Mouse (Mus musculus): ENCODE data around the gene G530012D18Rik. TPM values are rescaled to one million over a fixed set of nuclear protein-coding genes. Genes with fewer than 3 reads are reported as not detected.
"Not testable (repeated sequence)": the region's sequence is repeated elsewhere in the genome, so short reads cannot be mapped to it uniquely, and the experiment has no call there.

The G530012D18Rik gene
- polyA plus RNA-seq, 1 experiment from 2014 or later, result not detected

DNA sequence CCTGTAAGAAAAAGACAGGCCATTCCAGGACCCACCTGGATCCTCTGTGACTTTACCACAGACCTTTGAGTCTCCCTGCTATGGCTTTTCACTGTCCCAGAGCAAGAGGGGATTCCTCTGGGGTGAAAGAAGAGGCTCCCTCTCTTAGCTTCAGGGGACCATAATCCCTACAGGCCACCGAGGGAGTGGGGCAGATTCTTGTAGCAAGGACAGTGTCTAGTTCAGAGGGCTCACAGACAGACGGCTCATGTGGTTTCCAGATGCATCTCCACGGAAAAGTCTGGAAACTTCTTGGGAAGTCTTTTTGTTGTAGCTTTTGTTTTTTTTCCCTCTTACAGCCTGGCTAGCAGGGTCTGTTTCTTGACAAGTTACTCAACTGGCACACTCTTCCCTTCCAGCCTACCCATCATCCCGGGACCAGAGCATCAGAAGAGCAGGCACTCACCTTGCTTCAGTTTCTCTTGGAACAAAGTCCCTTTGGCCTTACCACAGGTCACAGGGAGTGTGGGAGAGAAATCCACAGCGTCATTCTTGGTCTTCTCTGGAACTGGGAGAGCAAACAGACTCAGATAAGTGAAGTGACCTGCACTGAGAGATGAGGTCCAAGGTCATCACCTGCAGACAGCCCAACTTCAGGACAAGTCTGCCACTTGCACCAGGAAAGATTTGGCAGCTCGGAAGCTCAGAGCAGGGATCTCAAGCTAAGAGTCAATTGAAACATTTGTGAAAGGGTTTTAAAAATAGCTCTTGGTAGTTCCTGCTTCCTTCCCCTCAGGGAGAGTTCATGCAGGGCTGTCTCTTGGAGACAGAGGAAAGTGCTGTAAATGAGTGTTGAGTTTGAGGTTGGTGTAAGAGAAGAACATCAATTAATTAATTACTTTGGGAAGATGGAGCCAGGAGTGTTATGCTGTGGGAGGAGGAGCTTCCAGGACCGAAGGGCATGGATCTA is 4.0 kb downstream of the G530012D18Rik start:
- not testable (repeated sequence) for H3K27me3 ChIP-seq (ENCODE audit: control insufficient read depth, insufficient read depth, low read length); H3K4me1 ChIP-seq (replicated peaks; ENCODE audit: control insufficient read depth, insufficient read depth, low read length); H3K4me3 ChIP-seq (ENCODE audit: low read depth, low read length); H3K9me3 ChIP-seq (ENCODE audit: control insufficient read depth, low read length); H3K36me3 ChIP-seq (ENCODE audit: control insufficient read depth, insufficient read depth, low read length); H3K4me2 ChIP-seq (ENCODE audit: low read depth, low read length, severe bottlenecking); DNase-seq (ENCODE audit: low spot score); H3K27ac ChIP-seq (ENCODE audit: low read depth, low read length); H3K9ac ChIP-seq (ENCODE audit: low read length)
- ATAC-seq (replicated peaks; ENCODE audit: low FRiP score), result peak; percentile 60; the same call in 1 of the 2 replicates
- WGBS, result 67% methylated on average over 6 of the region's 7 CpGs

DNA sequence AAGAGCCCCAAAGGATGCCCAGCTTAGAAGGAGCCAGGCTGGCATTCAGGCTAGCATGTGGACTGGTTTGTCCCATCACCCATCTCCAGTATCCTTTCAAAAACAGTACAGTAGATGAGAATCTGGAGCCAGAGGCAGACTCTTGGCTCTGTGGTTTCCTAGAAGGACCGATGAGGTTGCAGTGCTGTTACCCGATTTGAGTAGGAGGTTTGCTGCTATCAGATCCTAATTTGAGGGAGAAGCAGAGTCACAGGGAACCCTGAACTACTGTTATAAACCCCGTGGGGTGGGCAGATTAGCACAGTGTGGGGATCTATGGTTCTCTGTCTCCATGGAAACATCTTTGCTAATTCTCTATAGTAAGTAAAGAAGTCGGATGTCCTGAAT is 4.7 kb downstream of the G530012D18Rik start:
- not testable (repeated sequence) for DNase-seq (ENCODE audit: low spot score); H3K36me3 ChIP-seq (ENCODE audit: control insufficient read depth, insufficient read depth, low read length); H3K4me3 ChIP-seq (ENCODE audit: low read depth, low read length); H3K27me3 ChIP-seq (ENCODE audit: control insufficient read depth, insufficient read depth, low read length); H3K4me1 ChIP-seq (replicated peaks; ENCODE audit: control insufficient read depth, insufficient read depth, low read length); H3K9ac ChIP-seq (ENCODE audit: low read length); H3K9me3 ChIP-seq (ENCODE audit: control insufficient read depth, low read length); H3K4me2 ChIP-seq (ENCODE audit: low read depth, low read length, severe bottlenecking); H3K27ac ChIP-seq (ENCODE audit: low read depth, low read length)
- peak; percentile 49; the same call in 1 of the 2 replicates for ATAC-seq (replicated peaks; ENCODE audit: low FRiP score)
- 86% methylated on average over 2 of the region's 4 CpGs for WGBS

- WGBS, result 61% methylated on average over 3 of the region's 3 CpGs
- not testable (repeated sequence) for H3K36me3 ChIP-seq (ENCODE audit: control insufficient read depth, insufficient read depth, low read length); DNase-seq (ENCODE audit: low spot score); H3K4me2 ChIP-seq (ENCODE audit: low read depth, low read length, severe bottlenecking); H3K4me1 ChIP-seq (replicated peaks; ENCODE audit: control insufficient read depth, insufficient read depth, low read length); H3K4me3 ChIP-seq (ENCODE audit: low read depth, low read length); H3K27ac ChIP-seq (ENCODE audit: low read depth, low read length); H3K9me3 ChIP-seq (ENCODE audit: control insufficient read depth, low read length); H3K27me3 ChIP-seq (ENCODE audit: control insufficient read depth, insufficient read depth, low read length); H3K9ac ChIP-seq (ENCODE audit: low read length)
- peak; percentile 4; the same call in 1 of the 2 replicates for ATAC-seq (replicated peaks; ENCODE audit: low FRiP score)
Observed at GRCm38 (mm10) chr1:85580578-85580977, 5.1 kb downstream of the G530012D18Rik start.

GRCm38 (mm10) chr1:85581518-85581917 is 6.0 kb downstream of the G530012D18Rik start:
- WGBS, result 26% methylated on average over 5 of the region's 5 CpGs

DNA sequence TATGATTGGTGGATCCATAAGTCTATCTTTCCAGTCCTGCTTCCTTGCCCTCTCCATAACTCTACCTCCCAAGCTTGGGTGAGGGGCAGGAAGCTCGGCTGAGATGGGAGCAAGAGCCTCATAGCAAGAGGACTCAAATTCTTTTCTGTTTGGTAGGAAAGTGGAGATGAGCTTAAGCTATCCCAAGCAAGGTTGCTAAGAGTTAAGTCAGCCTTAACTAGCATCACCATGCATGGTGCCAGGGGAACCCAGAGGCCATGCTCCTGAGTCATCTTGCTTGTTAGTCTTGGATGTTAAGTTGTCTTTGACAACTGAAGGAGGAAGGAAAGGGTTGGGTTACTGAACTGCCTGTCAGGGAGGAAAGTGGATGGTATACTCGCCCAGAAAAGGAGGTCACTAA is 13.2 kb downstream of the G530012D18Rik start:
- not testable (repeated sequence) for H3K9ac ChIP-seq (ENCODE audit: low read length); H3K4me2 ChIP-seq (ENCODE audit: low read depth, low read length, severe bottlenecking); DNase-seq (ENCODE audit: low spot score); ATAC-seq (replicated peaks; ENCODE audit: low FRiP score); H3K4me1 ChIP-seq (replicated peaks; ENCODE audit: control insufficient read depth, insufficient read depth, low read length); H3K36me3 ChIP-seq (ENCODE audit: control insufficient read depth, insufficient read depth, low read length); H3K4me3 ChIP-seq (ENCODE audit: low read depth, low read length); H3K27me3 ChIP-seq (ENCODE audit: control insufficient read depth, insufficient read depth, low read length); H3K27ac ChIP-seq (ENCODE audit: low read depth, low read length); H3K9me3 ChIP-seq (ENCODE audit: control insufficient read depth, low read length)
- 78% methylated on average over 1 of the region's 2 CpGs for WGBS

More at GRCm38 (mm10) chr1:85581518-85581917, 6.0 kb downstream of the G530012D18Rik start:
- not testable (repeated sequence) for H3K9me3 ChIP-seq (ENCODE audit: control insufficient read depth, low read length); H3K27ac ChIP-seq (ENCODE audit: low read depth, low read length); ATAC-seq (replicated peaks; ENCODE audit: low FRiP score); H3K9ac ChIP-seq (ENCODE audit: low read length); DNase-seq (ENCODE audit: low spot score); H3K36me3 ChIP-seq (ENCODE audit: control insufficient read depth, insufficient read depth, low read length); H3K4me3 ChIP-seq (ENCODE audit: low read depth, low read length); H3K27me3 ChIP-seq (ENCODE audit: control insufficient read depth, insufficient read depth, low read length); H3K4me1 ChIP-seq (replicated peaks; ENCODE audit: control insufficient read depth, insufficient read depth, low read length); H3K4me2 ChIP-seq (ENCODE audit: low read depth, low read length, severe bottlenecking)

- ATAC-seq (replicated peaks; ENCODE audit: low FRiP score); H3K4me1 ChIP-seq (replicated peaks; ENCODE audit: control insufficient read depth, insufficient read depth, low read length); H3K27me3 ChIP-seq (ENCODE audit: control insufficient read depth, insufficient read depth, low read length); H3K9me3 ChIP-seq (ENCODE audit: control insufficient read depth, low read length); H3K4me3 ChIP-seq (ENCODE audit: low read depth, low read length); H3K4me2 ChIP-seq (ENCODE audit: low read depth, low read length, severe bottlenecking); H3K36me3 ChIP-seq (ENCODE audit: control insufficient read depth, insufficient read depth, low read length); H3K9ac ChIP-seq (ENCODE audit: low read length); DNase-seq (ENCODE audit: low spot score); H3K27ac ChIP-seq (ENCODE audit: low read depth, low read length): not testable (repeated sequence)
- 84% methylated on average over 8 of the region's 8 CpGs for WGBS
Observed at GRCm38 (mm10) chr1:85592526-85592925, 17.1 kb downstream of the G530012D18Rik start.

DNA sequence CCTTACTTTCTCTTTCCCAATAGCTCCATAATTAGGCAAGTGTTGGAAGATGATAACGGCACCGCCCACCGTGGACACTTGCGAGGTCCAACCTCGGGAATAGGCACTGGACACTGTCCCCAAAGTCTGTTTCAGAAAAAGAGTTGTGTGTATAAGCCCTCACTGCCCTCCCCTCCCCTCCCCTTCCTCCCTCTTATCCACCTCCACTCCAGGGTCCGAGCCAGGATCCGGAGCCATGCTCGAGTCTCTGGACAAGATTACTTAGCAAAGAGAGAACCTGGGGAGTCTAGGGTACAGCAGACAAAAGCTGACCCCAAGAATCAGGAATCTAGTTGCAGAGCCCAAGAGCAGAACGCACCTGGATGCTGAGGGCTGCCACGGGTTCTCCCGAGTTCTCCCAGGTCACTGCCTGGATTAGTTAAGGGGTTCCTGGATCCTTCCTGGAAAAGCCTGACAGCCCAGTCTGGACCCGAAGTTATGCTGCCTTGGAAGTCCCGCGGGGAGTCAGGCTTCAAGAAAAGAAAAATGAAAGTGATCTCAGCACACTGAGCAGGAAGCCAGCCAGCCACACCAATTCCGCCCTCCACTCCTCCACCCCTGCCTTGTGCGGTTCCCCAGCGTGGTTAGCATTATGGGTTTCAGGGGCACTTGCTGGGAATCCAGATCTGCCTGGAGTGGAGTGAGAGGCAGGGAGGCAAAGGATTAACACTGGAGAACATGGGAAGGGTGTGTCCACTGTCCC is 23.0 kb downstream of the G530012D18Rik start, which contains the start of gene Sp110:
TSS of gene Sp110 (minus strand) at position 547 of the 742 bp plus-strand sequence.
- WGBS, result 74% methylated on average over 16 of the region's 17 CpGs
- not testable (repeated sequence) for H3K36me3 ChIP-seq (ENCODE audit: control insufficient read depth, insufficient read depth, low read length); H3K9me3 ChIP-seq (ENCODE audit: control insufficient read depth, low read length); H3K4me3 ChIP-seq (ENCODE audit: low read depth, low read length); H3K27ac ChIP-seq (ENCODE audit: low read depth, low read length); H3K27me3 ChIP-seq (ENCODE audit: control insufficient read depth, insufficient read depth, low read length); H3K4me2 ChIP-seq (ENCODE audit: low read depth, low read length, severe bottlenecking); H3K9ac ChIP-seq (ENCODE audit: low read length); DNase-seq (ENCODE audit: low spot score); H3K4me1 ChIP-seq (replicated peaks; ENCODE audit: control insufficient read depth, insufficient read depth, low read length); ATAC-seq (replicated peaks; ENCODE audit: low FRiP score)

- H3K4me3 ChIP-seq (ENCODE audit: low read depth, low read length); DNase-seq (ENCODE audit: low spot score); H3K36me3 ChIP-seq (ENCODE audit: control insufficient read depth, insufficient read depth, low read length); H3K27me3 ChIP-seq (ENCODE audit: control insufficient read depth, insufficient read depth, low read length); H3K9ac ChIP-seq (ENCODE audit: low read length); H3K4me2 ChIP-seq (ENCODE audit: low read depth, low read length, severe bottlenecking); H3K9me3 ChIP-seq (ENCODE audit: control insufficient read depth, low read length); H3K27ac ChIP-seq (ENCODE audit: low read depth, low read length); ATAC-seq (replicated peaks; ENCODE audit: low FRiP score); H3K4me1 ChIP-seq (replicated peaks; ENCODE audit: control insufficient read depth, insufficient read depth, low read length): not testable (repeated sequence)
- no CpG with 5 or more reads among the region's 5 CpGs for WGBS
Observed at GRCm38 (mm10) chr1:85600078-85600477, 24.6 kb downstream of the G530012D18Rik start, which contains the start of gene Sp140. Gene Sp140 (plus strand): TSS chr1:85600378.

Data from forebrain, embryonic 11.5 days (tissue).